Mouse (Mus musculus) CH12.LX (cell line): ENCODE results near the gene Gpm6b. TPM values are rescaled to one million over a fixed set of nuclear protein-coding genes. Genes with fewer than 3 reads are reported as not detected.

Source experiments
- DNase-seq: peaks from one replicate; pipeline ENCODE4 v3.0.0-alpha.2; 2013; ENCODE audit errors: extremely low read depth
- H3K27ac ChIP-seq: 2 replicates; pipeline ENCODE4 v1.5.1; 2012; ENCODE audit warnings: low read depth, mild to moderate bottlenecking, control low read depth, moderate library complexity; ENCODE audit not compliant: insufficient read depth
- H3K27me3 ChIP-seq: replicated peaks from 2 replicates; pipeline ENCODE3; 2012; ENCODE audit warnings: inconsistent platforms
- H3K36me3 ChIP-seq, 2 experiments: replicated peaks in 1 of 2; 2 replicates each; pipeline versions ENCODE3 to v1.6.1; 2012; ENCODE audit warnings: inconsistent platforms in 1 of 2, low read length in 1 of 2, mild to moderate bottlenecking in 1 of 2, mixed read lengths in 1 of 2, moderate library complexity in 1 of 2; ENCODE audit not compliant: control insufficient read depth in 1 of 2, insufficient read depth in 1 of 2
- H3K4me1 ChIP-seq, 2 experiments: 2 replicates each; pipeline ENCODE4 v1.6.1; 2012; ENCODE audit warnings: inconsistent platforms in 1 of 2, moderate library complexity in 1 of 2; ENCODE audit not compliant: insufficient read depth in 2 of 2, control insufficient read depth in 1 of 2
- H3K4me2 ChIP-seq: 2 replicates; pipeline ENCODE4 v1.6.1; 2012; ENCODE audit warnings: low read depth, mild to moderate bottlenecking, control low read depth; ENCODE audit not compliant: poor library complexity, insufficient read depth, severe bottlenecking
- H3K4me3 ChIP-seq, 3 experiments: fragments of 150-350 bp in 1 of 3; sonication (generic) in 1 of 3; replicated peaks in 1 of 3; 2 replicates each; pipeline versions ENCODE3 to v1.5.1; 2011 to 2012; ENCODE audit warnings: low read depth in 2 of 3, low read length in 2 of 3, mild to moderate bottlenecking in 2 of 3, moderate library complexity in 2 of 3, control low read depth in 1 of 3, improper control_type of control experiment in 1 of 3, inconsistent platforms in 1 of 3, mixed read lengths in 1 of 3; ENCODE audit not compliant: poor library complexity in 1 of 3
- H3K79me2 ChIP-seq: replicated peaks from 2 replicates; pipeline ENCODE4 v1.6.1; 2012; ENCODE audit warnings: mild to moderate bottlenecking, moderate library complexity; ENCODE audit not compliant: control insufficient read depth, poor library complexity, insufficient read depth, severe bottlenecking; ENCODE audit errors: extremely low read depth
- H3K9ac ChIP-seq: 2 replicates; pipeline ENCODE4 v1.6.1; 2012; ENCODE audit warnings: low read depth, mild to moderate bottlenecking, control low read depth, moderate library complexity; ENCODE audit not compliant: insufficient read depth
- H3K9me3 ChIP-seq: replicated peaks from 2 replicates; pipeline ENCODE3; 2012; ENCODE audit warnings: low read length, inconsistent platforms, mixed read lengths
- BHLHE40 ChIP-seq: IDR thresholded peaks from 2 replicates; pipeline ENCODE4 v1.6.1; 2011; ENCODE audit warnings: mild to moderate bottlenecking, low read depth, low read length, improper control_type of control experiment
- CHD1 ChIP-seq: IDR thresholded peaks from 2 replicates; pipeline ENCODE4 v1.6.1; 2012; ENCODE audit warnings: low read depth, low read length, improper control_type of control experiment, inconsistent platforms
- E2F4 ChIP-seq: IDR thresholded peaks from 2 replicates; pipeline ENCODE4 v1.6.1; 2011; ENCODE audit warnings: low read depth, low read length, improper control_type of control experiment; ENCODE audit not compliant: insufficient replicate concordance
- ELF1 ChIP-seq: IDR thresholded peaks from 2 replicates; pipeline ENCODE4 v1.6.1; 2014; ENCODE audit warnings: low read depth, mild to moderate bottlenecking, inconsistent platforms, low read length, improper control_type of control experiment
- EP300 ChIP-seq: IDR thresholded peaks from 2 replicates; pipeline ENCODE4 v1.6.1; 2011; ENCODE audit warnings: low read length, improper control_type of control experiment
- ETS1 ChIP-seq: conservative IDR thresholded peaks from 2 replicates; pipeline ENCODE4 v1.6.1; 2012; ENCODE audit warnings: low read depth, mild to moderate bottlenecking, inconsistent platforms, low read length, improper control_type of control experiment, moderate library complexity
- GABPA ChIP-seq: IDR thresholded peaks from 2 replicates; pipeline ENCODE4 v1.6.1; 2012; ENCODE audit warnings: low read depth, low read length, improper control_type of control experiment, inconsistent platforms; ENCODE audit not compliant: insufficient replicate concordance
- HCFC1 ChIP-seq: IDR thresholded peaks from 2 replicates; pipeline ENCODE4 v1.6.1; 2012; ENCODE audit warnings: low read depth, mild to moderate bottlenecking, inconsistent platforms, low read length, improper control_type of control experiment
- IRF4 ChIP-seq: IDR thresholded peaks from 2 replicates; pipeline ENCODE4 v1.6.1; 2014; ENCODE audit warnings: low read depth, mild to moderate bottlenecking, inconsistent platforms, low read length, improper control_type of control experiment
- JUND ChIP-seq: conservative IDR thresholded peaks from 2 replicates; pipeline ENCODE4 v1.6.1; 2011; ENCODE audit warnings: low read depth, low read length, improper control_type of control experiment
- KAT2A ChIP-seq: IDR thresholded peaks from 2 replicates; pipeline ENCODE4 v1.6.1; 2012; ENCODE audit warnings: low read length, improper control_type of control experiment, inconsistent platforms; ENCODE audit not compliant: insufficient replicate concordance
- MXI1 ChIP-seq: IDR thresholded peaks from 2 replicates; pipeline ENCODE4 v1.6.1; 2011; ENCODE audit warnings: mild to moderate bottlenecking, low read depth, low read length, improper control_type of control experiment
- MYC ChIP-seq: IDR thresholded peaks from 2 replicates; pipeline ENCODE4 v1.6.1; 2011; ENCODE audit warnings: low read depth, mild to moderate bottlenecking, improper control_type of control experiment, low read length
- NELFE ChIP-seq: IDR thresholded peaks from 2 replicates; pipeline ENCODE4 v1.6.1; 2011; ENCODE audit warnings: low read depth, low read length, improper control_type of control experiment
- NRF1 ChIP-seq: IDR thresholded peaks from 2 replicates; pipeline ENCODE4 v1.6.1; 2014; ENCODE audit warnings: low read depth, mild to moderate bottlenecking, inconsistent platforms, low read length, improper control_type of control experiment, moderate library complexity
- POLR2A ChIP-seq: IDR thresholded peaks from 2 replicates; pipeline ENCODE4 v1.6.1; 2011; ENCODE audit warnings: low read depth, mild to moderate bottlenecking, improper control_type of control experiment, low read length
- RAD21 ChIP-seq: IDR thresholded peaks from 2 replicates; pipeline ENCODE4 v1.6.1; 2011; ENCODE audit warnings: low read depth, mild to moderate bottlenecking, low read length, improper control_type of control experiment, moderate library complexity
- TBP ChIP-seq: conservative IDR thresholded peaks from 2 replicates; pipeline ENCODE4 v1.6.1; 2011; ENCODE audit warnings: low read depth, low read length, improper control_type of control experiment
- TCF12 ChIP-seq: IDR thresholded peaks from 2 replicates; pipeline ENCODE4 v1.6.1; 2014; ENCODE audit warnings: low read depth, mild to moderate bottlenecking, inconsistent platforms, low read length, improper control_type of control experiment
- UBTF ChIP-seq: IDR thresholded peaks from 2 replicates; pipeline ENCODE4 v1.6.1; 2012; ENCODE audit warnings: low read depth, mild to moderate bottlenecking, inconsistent platforms, low read length, improper control_type of control experiment, moderate library complexity
- USF1 ChIP-seq: IDR thresholded peaks from 2 replicates; pipeline ENCODE4 v1.6.1; 2014; ENCODE audit warnings: low read depth, mild to moderate bottlenecking, inconsistent platforms, low read length, improper control_type of control experiment
- ZKSCAN1 ChIP-seq: IDR thresholded peaks from 2 replicates; pipeline ENCODE4 v1.6.1; 2012; ENCODE audit warnings: low read depth, inconsistent platforms, low read length, improper control_type of control experiment, borderline replicate concordance
- ZMIZ1 ChIP-seq: IDR thresholded peaks from 2 replicates; pipeline ENCODE4 v1.6.1; 2012; ENCODE audit warnings: low read depth, mild to moderate bottlenecking, inconsistent platforms, low read length, improper control_type of control experiment
- dilution Hi-C: fragments of 300-500 bp; cut with MboI; formaldehyde crosslinking; loops from 2 replicates; pipeline ENCODE4 v1.14.3; 2020; ENCODE audit warnings: low sequenced_read_pairs; ENCODE audit not compliant: extremely low pct_unique_long_range_greater_than_20kb, extremely low pct_ligation_motif_present
- in situ Hi-C: fragments of 300-500 bp; cut with MboI; formaldehyde crosslinking; loops from 3 replicates; pipeline ENCODE4 v1.14.3; 2019; ENCODE audit warnings: low sequenced_read_pairs, low pct_ligation_motif_present, low pct_unique_long_range_greater_than_20kb, mixed read lengths
- polyA plus RNA-seq: library from polyadenylated mRNA; unstranded; fragments of >175 nt; gene quantifications from 2 replicates; pipeline ENCODE4 v1.2.1, GENCODE M21; 2012; ENCODE audit warnings: low read depth; ENCODE audit not compliant: insufficient read length
- total RNA-seq, 2 experiments: library from RNA; depleted of rRNA; stranded (reverse); fragments of 300-350 nt in 1 of 2; fragments of >200 nt in 1 of 2; gene quantifications; 2 replicates each; pipeline ENCODE4 v1.2.3; 2012 to 2014

Gpm6b gene
- total and polyA plus RNA-seq, 3 experiments: 0.64 to 1.9 (median 1.8) TPM

DNA sequence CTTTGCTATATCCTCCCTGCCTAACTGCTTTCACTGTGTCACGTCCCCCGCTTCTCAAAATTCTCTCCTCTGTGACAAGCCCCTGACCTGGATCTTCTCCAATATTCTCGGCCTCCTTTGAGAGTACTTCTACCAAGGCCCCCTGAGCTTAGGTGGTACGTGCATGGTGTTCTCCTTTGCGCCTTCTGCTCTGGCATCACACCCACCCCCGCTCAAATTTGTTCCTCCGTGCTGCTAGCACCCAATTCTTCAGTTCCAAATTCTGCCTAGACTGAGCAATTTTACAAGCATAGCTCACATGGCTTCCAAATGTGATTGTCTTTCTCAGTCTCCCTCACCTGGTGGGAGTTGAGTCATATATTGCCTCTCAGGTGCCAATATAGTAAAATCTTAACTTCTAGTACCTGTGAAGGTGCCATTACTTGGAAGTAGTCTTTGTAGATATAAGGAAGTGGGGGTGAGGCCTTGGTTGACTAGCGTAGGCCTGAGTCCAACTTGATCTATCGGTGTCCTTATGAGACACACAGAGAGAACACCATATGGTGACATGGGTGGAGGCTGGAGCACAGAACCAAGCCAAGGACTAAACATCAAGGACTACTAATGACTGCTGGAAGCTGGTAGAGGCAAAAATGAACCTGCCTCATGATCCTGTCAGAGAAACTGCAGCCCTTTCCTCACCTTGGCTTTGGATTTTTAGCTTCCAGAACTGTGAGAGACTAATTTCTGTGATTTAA, 100.2 kb downstream of the Gpm6b start:
- Histone ChIP-seq H3K4me3 (no peak overlapping the region), H3K9me3 (no peaks in the 10 kb centered on the region), H3K27ac (no peak overlapping the region), H3K79me2 (no peaks in the 10 kb centered on the region), H3K27me3 (no peaks in the 10 kb centered on the region), H3K36me3 (no peaks in the 10 kb centered on the region), H3K9ac (no peak overlapping the region), H3K4me1 (0 out of 4 replicates have a peak, but pooled peaks cover 0 to 6% of the 10 kb centered on the region in 2 experiments), H3K4me2 (no peak overlapping the region)
- dilution Hi-C loops: no loop called here
- in situ Hi-C loops: no loop called here
- TF ChIP-seq ETS1: no peak
- TF ChIP-seq GABPA: no peak
- no peak for TF ChIP-seq EP300
- no peak for TF ChIP-seq NELFE
- TF ChIP-seq MYC: no peak
- no peak for TF ChIP-seq JUND
- TF ChIP-seq TBP: no peak
- no peak for TF ChIP-seq CHD1
- TF ChIP-seq BHLHE40: no peak
- no peak for DNase-seq

DNA sequence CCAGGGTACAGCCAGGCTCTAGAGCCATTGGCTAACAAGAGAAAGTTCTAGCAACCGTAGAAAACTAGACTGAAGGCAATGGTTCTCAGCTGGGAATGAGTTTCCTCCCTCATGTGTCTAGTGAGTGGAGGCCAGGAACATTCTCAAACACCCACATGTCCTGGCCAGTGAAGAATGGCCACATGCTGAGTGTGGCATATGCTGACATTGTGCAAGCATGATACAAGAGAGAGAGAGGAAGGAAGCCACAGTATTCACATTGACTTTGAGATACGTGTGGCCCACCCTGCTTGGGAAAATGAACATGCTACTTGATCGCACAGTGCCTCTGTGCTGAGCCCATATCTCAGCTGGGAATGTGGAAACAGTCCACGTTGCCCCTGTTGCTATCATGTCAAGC, 101.2 kb downstream of the Gpm6b start:
- no peaks in the 10 kb centered on the region for H3K27me3 ChIP-seq
- no peak overlapping the region for H3K9ac ChIP-seq
- H3K4me3 ChIP-seq: no peak overlapping the region
- dilution Hi-C loops (no loop called here), in situ Hi-C loops (no loop called here)
- 0 out of 4 replicates have a peak, but pooled peaks cover 0 to 6% of the 10 kb centered on the region in 2 experiments for H3K4me1 ChIP-seq
- no peak for TF ChIP-seq IRF4
- TF ChIP-seq UBTF: no peak
- TF ChIP-seq MXI1: no peak
- TF ChIP-seq POLR2A: no peak
- no peak for TF ChIP-seq NRF1
- TF ChIP-seq ZMIZ1: no peak
- no peak for TF ChIP-seq E2F4
- TF ChIP-seq HCFC1: no peak
- no peak for TF ChIP-seq NELFE
- no peak for TF ChIP-seq GABPA
- TF ChIP-seq ZKSCAN1: no peak
- TF ChIP-seq TCF12: no peak
- TF ChIP-seq RAD21: no peak
- no peak for TF ChIP-seq USF1
- no peak for TF ChIP-seq ELF1
- no peak for TF ChIP-seq KAT2A
- TF ChIP-seq, all 38 proteins: peak for 0
- Histone ChIP-seq H3K9me3 (no peaks in the 10 kb centered on the region), H3K36me3 (no peaks in the 10 kb centered on the region), H3K4me2 (no peak overlapping the region), H3K79me2 (no peaks in the 10 kb centered on the region), H3K27ac (no peak overlapping the region)
- no peak for DNase-seq
